Mouse (Mus musculus): ENCODE data around the gene Plcg1. TPM values are rescaled to one million over a fixed set of nuclear protein-coding genes. Genes with fewer than 3 reads are reported as not detected.

Plcg1 gene
- 68.2 and 74.3 TPM in 2 replicates for polyA plus RNA-seq (2015; fragmentation: Nextera tagmentation; extraction: Ambion mirVana)

- Histone ChIP-seq H3K4me2 (replicated peaks) (peak within 1 kb of the TSS; percentile 98), H3K27me3 (no peaks in the 10 kb centered on the region), H3K36me3 (peaks cover 26% of the 10 kb centered on the region), H3K4me3 (replicated peaks) (peak within 1 kb of the TSS; percentile 92), H3K9me3 (no peaks in the 10 kb centered on the region), H3K27ac (peak within 1 kb of the TSS; percentile 99), H3K9ac (replicated peaks) (peak within 1 kb of the TSS; percentile 100), H3K4me1 (replicated peaks) (peaks cover 55% of the 10 kb centered on the region)
- peak; percentile 94 for ATAC-seq
- WGBS = under 1% methylated on average over 71 of the region's 99 CpGs
Observed at GRCm38 (mm10) chr2:160731117-160731838, at the start of gene Plcg1. Plcg1 (plus strand) TSS chr2:160731300.

GRCm38 (mm10) chr2:160700271-160700670 lies 30.8 kb upstream of the Plcg1 start:
- Histone ChIP-seq H3K4me3 (replicated peaks) (no peak overlapping the region), H3K9ac (replicated peaks) (no peak overlapping the region), H3K4me2 (replicated peaks) (no peak overlapping the region), H3K9me3 (no peaks in the 10 kb centered on the region), H3K4me1 (replicated peaks) (no peaks in the 10 kb centered on the region), H3K36me3 (peaks cover 63% of the 10 kb centered on the region), H3K27me3 (no peaks in the 10 kb centered on the region), H3K27ac (no peak overlapping the region)
- no peak for ATAC-seq
- WGBS = 73% methylated on average over 5 of the region's 5 CpGs

- Histone ChIP-seq H3K27me3 (no peaks in the 10 kb centered on the region), H3K36me3 (peaks cover 63% of the 10 kb centered on the region), H3K27ac (no peak overlapping the region), H3K9ac (replicated peaks) (no peak overlapping the region), H3K4me3 (replicated peaks) (no peak overlapping the region), H3K4me2 (replicated peaks) (no peak overlapping the region), H3K4me1 (replicated peaks) (no peaks in the 10 kb centered on the region), H3K9me3 (no peaks in the 10 kb centered on the region)
- no peak for ATAC-seq
- 87% methylated on average over 3 of the region's 3 CpGs for WGBS
Observed at GRCm38 (mm10) chr2:160701603-160702002, 29.5 kb upstream of the Plcg1 start.

- Histone ChIP-seq H3K4me2 (replicated peaks) (no peak overlapping the region), H3K4me1 (replicated peaks) (no peaks in the 10 kb centered on the region), H3K27me3 (no peaks in the 10 kb centered on the region), H3K4me3 (replicated peaks) (no peak overlapping the region), H3K36me3 (peaks cover 67% of the 10 kb centered on the region), H3K9ac (replicated peaks) (no peak overlapping the region), H3K27ac (no peak overlapping the region), H3K9me3 (no peaks in the 10 kb centered on the region)
- no peak for ATAC-seq
Observed at GRCm38 (mm10) chr2:160702824-160703223, 28.3 kb upstream of the Plcg1 start.

GRCm38 (mm10) chr2:160707673-160708072 lies 23.4 kb upstream of the Plcg1 start:
- Histone ChIP-seq H3K4me2 (replicated peaks) (no peak overlapping the region), H3K4me1 (replicated peaks) (no peaks in the 10 kb centered on the region), H3K27me3 (no peaks in the 10 kb centered on the region), H3K9me3 (no peaks in the 10 kb centered on the region), H3K36me3 (peaks cover 72% of the 10 kb centered on the region), H3K9ac (replicated peaks) (no peak overlapping the region), H3K27ac (no peak overlapping the region), H3K4me3 (replicated peaks) (no peak overlapping the region)
- 88% methylated on average over 3 of the region's 3 CpGs for WGBS
- ATAC-seq = no peak

GRCm38 (mm10) chr2:160715463-160716030 lies 15.6 kb upstream of the Plcg1 start:
- 80% methylated on average over 4 of the region's 4 CpGs for WGBS
- no peak overlapping the region for H3K27ac ChIP-seq
- peaks cover 89% of the 10 kb centered on the region for H3K36me3 ChIP-seq

GRCm38 (mm10) chr2:160717269-160717668 lies 13.8 kb upstream of the Plcg1 start:
- 78% methylated on average over 5 of the region's 5 CpGs for WGBS
- H3K27me3 ChIP-seq = no peaks in the 10 kb centered on the region
- H3K9ac ChIP-seq (replicated peaks) = no peak overlapping the region
- ATAC-seq = no peak
- H3K4me1 ChIP-seq (replicated peaks) = no peaks in the 10 kb centered on the region
- H3K36me3 ChIP-seq = peaks cover 89% of the 10 kb centered on the region
- no peaks in the 10 kb centered on the region for H3K9me3 ChIP-seq
- no peak overlapping the region for H3K4me2 ChIP-seq (replicated peaks)
- H3K27ac ChIP-seq = no peak overlapping the region
- H3K4me3 ChIP-seq (replicated peaks) = no peak overlapping the region

More at GRCm38 (mm10) chr2:160715463-160716030, 15.6 kb upstream of the Plcg1 start:
- no peak overlapping the region for H3K4me3 ChIP-seq (replicated peaks)
- H3K27me3 ChIP-seq = no peaks in the 10 kb centered on the region
- no peaks in the 10 kb centered on the region for H3K4me1 ChIP-seq (replicated peaks)
- H3K4me2 ChIP-seq (replicated peaks) = no peak overlapping the region
- no peak overlapping the region for H3K9ac ChIP-seq (replicated peaks)
- H3K9me3 ChIP-seq = no peaks in the 10 kb centered on the region
- ATAC-seq = no peak

GRCm38 (mm10) chr2:160718811-160719210 lies 12.3 kb upstream of the Plcg1 start:
- H3K4me2 ChIP-seq (replicated peaks) = no peak overlapping the region
- no peaks in the 10 kb centered on the region for H3K27me3 ChIP-seq
- no peak for ATAC-seq
- H3K9me3 ChIP-seq = no peaks in the 10 kb centered on the region
- no peak overlapping the region for H3K27ac ChIP-seq
- peaks cover 90% of the 10 kb centered on the region for H3K36me3 ChIP-seq
- H3K9ac ChIP-seq (replicated peaks) = no peak overlapping the region
- no peaks in the 10 kb centered on the region for H3K4me1 ChIP-seq (replicated peaks)
- WGBS = 87% methylated on average over 3 of the region's 3 CpGs
- no peak overlapping the region for H3K4me3 ChIP-seq (replicated peaks)

GRCm38 (mm10) chr2:160722714-160723113 lies 8.4 kb upstream of the Plcg1 start:
- no peaks in the 10 kb centered on the region for H3K27me3 ChIP-seq
- H3K4me1 ChIP-seq (replicated peaks) = 0 out of 2 replicates have a peak, but pooled peaks cover 4% of the 10 kb centered on the region
- H3K9ac ChIP-seq (replicated peaks) = no peak overlapping the region
- peaks cover 77% of the 10 kb centered on the region for H3K36me3 ChIP-seq
- no peak for ATAC-seq
- H3K27ac ChIP-seq = no peak overlapping the region
- no peak overlapping the region for H3K4me2 ChIP-seq (replicated peaks)
- no peaks in the 10 kb centered on the region for H3K9me3 ChIP-seq
- whole genome bisulfite sequencing = 71% methylated on average over 4 of the region's 4 CpGs
- H3K4me3 ChIP-seq (replicated peaks) = no peak overlapping the region

GRCm38 (mm10) chr2:160723613-160724375 lies 7.3 kb upstream of the Plcg1 start:
- WGBS = 96% methylated on average over 4 of the region's 4 CpGs
- H3K27ac ChIP-seq = no peak overlapping the region
- no peak overlapping the region for H3K4me2 ChIP-seq (replicated peaks)
- H3K27me3 ChIP-seq = no peaks in the 10 kb centered on the region
- H3K9ac ChIP-seq (replicated peaks) = no peak overlapping the region
- no peaks in the 10 kb centered on the region for H3K9me3 ChIP-seq
- H3K4me3 ChIP-seq (replicated peaks) = no peak overlapping the region
- 0 out of 2 replicates have a peak, but pooled peaks cover 4% of the 10 kb centered on the region for H3K4me1 ChIP-seq (replicated peaks)
- ATAC-seq = no peak
- peaks cover 68% of the 10 kb centered on the region for H3K36me3 ChIP-seq

- 94% methylated on average over 5 of the region's 5 CpGs for WGBS
- Histone ChIP-seq H3K27ac (no peak overlapping the region), H3K4me2 (replicated peaks) (no peak overlapping the region), H3K4me3 (replicated peaks) (no peak overlapping the region), H3K4me1 (replicated peaks) (0 out of 2 replicates have a peak, but pooled peaks cover 4% of the 10 kb centered on the region), H3K36me3 (peaks cover 60% of the 10 kb centered on the region), H3K27me3 (no peaks in the 10 kb centered on the region), H3K9me3 (no peaks in the 10 kb centered on the region), H3K9ac (replicated peaks) (no peak overlapping the region)
- no peak for ATAC-seq
Observed at GRCm38 (mm10) chr2:160724536-160724935, 6.6 kb upstream of the Plcg1 start.

All from midbrain, embryonic 13.5 days (tissue).